Mouse (Mus musculus): ENCODE measurements around the gene Pih1d1. TPM values are rescaled to one million over a fixed set of nuclear protein-coding genes. Genes with fewer than 3 reads are reported as not detected.

Gene Pih1d1
- polyA plus RNA-seq, 1 experiment from 2014 or later = 86.2 TPM

DNA sequence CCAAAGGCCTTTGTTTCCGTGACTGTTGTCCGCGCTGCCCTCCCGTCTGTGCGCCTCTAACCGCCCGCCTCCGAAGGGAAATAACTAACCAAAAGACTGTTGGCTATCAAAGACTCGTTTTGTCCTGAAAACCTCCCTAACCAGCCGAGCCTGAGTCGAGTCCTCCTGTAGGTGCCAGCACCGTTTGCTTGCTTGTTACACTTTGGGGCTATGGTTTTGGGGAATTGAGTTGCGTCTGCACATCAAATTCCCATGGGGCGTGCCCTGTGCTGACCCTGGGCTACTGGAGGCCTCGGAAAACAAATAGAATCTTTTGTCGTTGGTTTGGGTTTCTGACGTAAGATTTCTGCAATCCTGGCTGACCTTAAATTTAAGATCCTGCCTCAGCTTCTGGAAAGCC is 24.8 kb upstream of the Pih1d1 start:
- Histone ChIP-seq H3K4me1 (replicated peaks; ENCODE audit: control insufficient read depth, insufficient read depth, low read length) (peaks cover 36% of the 10 kb centered on the region), H3K9ac (ENCODE audit: low read depth, low read length) (peak overlapping the region; percentile 85), H3K4me2 (peak overlapping the region; percentile 67), H3K4me3 (ENCODE audit: low read depth, low read length) (peak overlapping the region; percentile 99), H3K27ac (ENCODE audit: low read depth, low read length) (peak overlapping the region; percentile 100), H3K27me3 (replicated peaks; ENCODE audit: control insufficient read depth, insufficient read depth, low read length) (no peaks in the 10 kb centered on the region), H3K36me3 (ENCODE audit: control insufficient read depth, insufficient read depth, low read length) (peaks cover 25% of the 10 kb centered on the region), H3K9me3 (ENCODE audit: control insufficient read depth, low read length) (no peaks in the 10 kb centered on the region)
- DNase-seq (ENCODE audit: low spot score) (no peak), ATAC-seq (replicated peaks; ENCODE audit: low FRiP score) (no peak)
- WGBS = under 1% methylated on average over 17 of the region's 17 CpGs

DNA sequence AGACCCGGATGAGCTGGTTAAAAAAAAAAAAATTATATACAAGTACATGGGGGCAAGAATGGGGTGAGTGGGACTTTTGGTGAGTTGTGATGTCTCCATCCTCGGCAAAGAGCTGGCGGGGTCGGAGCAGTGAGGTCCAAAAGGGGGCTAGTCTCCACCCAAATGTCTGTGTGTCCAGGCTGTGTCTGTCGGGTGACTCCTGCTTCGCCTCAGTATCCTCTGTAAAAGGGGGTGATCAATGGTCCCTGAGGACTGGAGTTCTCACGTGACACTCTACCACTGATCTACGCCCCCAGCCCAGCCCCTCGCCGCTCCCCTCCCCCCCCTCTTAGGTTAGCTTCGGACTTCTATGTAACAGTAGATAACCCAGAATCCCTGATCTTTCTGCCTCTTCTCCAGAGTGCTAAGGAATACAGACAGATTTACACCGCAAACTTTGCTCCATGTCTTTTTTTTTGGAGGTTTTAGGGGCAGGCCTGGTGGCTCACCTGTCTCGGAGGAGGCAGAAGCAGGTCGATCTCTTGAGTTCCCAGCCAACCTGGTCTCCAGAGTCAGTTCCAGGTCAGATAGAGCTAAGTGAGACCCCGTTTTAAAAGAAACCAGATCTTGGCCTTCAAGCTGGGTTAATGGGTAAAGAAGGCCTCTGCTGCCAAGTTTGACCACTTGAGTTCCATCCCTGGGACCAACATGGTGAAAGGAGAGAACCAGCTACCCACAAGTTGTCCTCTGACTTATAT is 24.2 kb upstream of the Pih1d1 start:
- peak overlapping the region; percentile 67 for H3K4me2 ChIP-seq
- H3K27me3 ChIP-seq (replicated peaks; ENCODE audit: control insufficient read depth, insufficient read depth, low read length) = no peaks in the 10 kb centered on the region
- ATAC-seq (replicated peaks; ENCODE audit: low FRiP score) (no peak), DNase-seq (ENCODE audit: low spot score) (no peak)
- H3K4me3 ChIP-seq (ENCODE audit: low read depth, low read length) = peak overlapping the region; percentile 99
- H3K4me1 ChIP-seq (replicated peaks; ENCODE audit: control insufficient read depth, insufficient read depth, low read length) = peaks cover 38% of the 10 kb centered on the region
- no peaks in the 10 kb centered on the region for H3K9me3 ChIP-seq (ENCODE audit: control insufficient read depth, low read length)
- peak overlapping the region; percentile 85 for H3K9ac ChIP-seq (ENCODE audit: low read depth, low read length)
- peak overlapping the region; percentile 100 for H3K27ac ChIP-seq (ENCODE audit: low read depth, low read length)
- peaks cover 25% of the 10 kb centered on the region for H3K36me3 ChIP-seq (ENCODE audit: control insufficient read depth, insufficient read depth, low read length)
- WGBS = 38% methylated on average over 15 of the region's 15 CpGs

DNA sequence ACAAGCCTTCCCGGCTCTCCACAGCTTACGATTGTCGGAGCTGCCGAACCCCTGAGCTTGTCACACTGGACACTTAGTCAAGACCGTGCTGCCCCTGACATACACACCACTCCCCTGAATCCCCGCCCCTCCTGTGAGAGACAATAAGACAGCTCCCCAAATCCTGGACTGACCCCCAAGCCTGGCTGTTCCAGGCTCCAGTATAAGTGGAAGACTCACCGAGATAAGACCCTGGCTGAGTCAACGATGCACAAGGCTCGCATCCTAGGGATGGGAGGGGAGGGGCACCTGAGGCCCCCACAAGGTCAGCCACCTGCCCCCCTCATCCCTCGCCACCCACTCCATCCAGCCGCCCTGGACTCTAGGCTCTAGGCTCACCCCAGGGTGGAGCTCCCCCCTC is 22.3 kb upstream of the Pih1d1 start:
- H3K4me1 ChIP-seq (replicated peaks; ENCODE audit: control insufficient read depth, insufficient read depth, low read length) = peaks cover 35% of the 10 kb centered on the region
- no peak for ATAC-seq (replicated peaks; ENCODE audit: low FRiP score)
- 74% methylated on average over 11 of the region's 11 CpGs for WGBS

DNA sequence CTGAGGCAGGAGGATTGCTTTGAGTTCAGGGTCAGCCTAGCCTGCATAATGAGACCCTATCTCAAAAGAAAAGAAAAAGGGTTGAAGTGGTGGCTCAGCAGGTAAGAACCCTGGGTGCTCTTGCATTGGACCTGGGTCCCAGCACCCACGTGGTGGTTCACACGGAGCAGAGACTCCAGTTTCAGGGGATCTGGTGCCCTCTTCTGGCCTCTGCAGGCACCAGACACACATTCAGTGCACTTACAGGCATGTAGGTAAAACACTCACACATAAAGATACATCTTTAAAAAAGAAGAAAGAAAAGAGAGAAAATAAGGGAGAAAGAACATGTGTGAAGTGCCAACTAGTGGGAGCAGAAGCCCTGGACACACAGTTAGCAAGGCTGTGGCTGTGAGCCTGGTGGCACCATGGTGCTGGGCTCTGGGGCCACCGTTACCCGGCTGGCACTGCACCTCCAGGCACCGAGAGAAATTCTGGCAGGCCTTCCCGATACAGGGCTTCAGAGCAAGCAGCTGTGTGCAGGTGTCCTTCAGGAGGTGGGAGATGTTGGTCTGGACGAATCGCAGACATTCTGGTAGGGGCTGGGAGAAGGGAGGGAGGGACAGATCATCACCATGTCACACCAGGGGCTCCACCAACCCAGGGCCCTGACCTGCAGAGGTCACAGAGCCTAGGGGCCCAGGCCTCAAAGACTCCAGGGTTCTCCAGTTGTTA is 20.5 kb upstream of the Pih1d1 start:
- no peak for ATAC-seq (replicated peaks; ENCODE audit: low FRiP score)
- H3K9me3 ChIP-seq (ENCODE audit: control insufficient read depth, low read length) = no peaks in the 10 kb centered on the region
- H3K4me1 ChIP-seq (replicated peaks; ENCODE audit: control insufficient read depth, insufficient read depth, low read length) = peaks cover 41% of the 10 kb centered on the region
- no peaks in the 10 kb centered on the region for H3K27me3 ChIP-seq (replicated peaks; ENCODE audit: control insufficient read depth, insufficient read depth, low read length)
- no peak overlapping the region for H3K4me2 ChIP-seq
- H3K36me3 ChIP-seq (ENCODE audit: control insufficient read depth, insufficient read depth, low read length) = no peaks in the 10 kb centered on the region
- no peak for DNase-seq (ENCODE audit: low spot score)
- no peak overlapping the region for H3K4me3 ChIP-seq (ENCODE audit: low read depth, low read length)
- no peak overlapping the region for H3K27ac ChIP-seq (ENCODE audit: low read depth, low read length)
- peak overlapping the region; percentile 15; the same call in 1 of the 2 replicates for H3K9ac ChIP-seq (ENCODE audit: low read depth, low read length)
- 77% methylated on average over 8 of the region's 8 CpGs for WGBS

More for the DNA sequence above, 22.3 kb upstream of the Pih1d1 start:
- H3K9ac ChIP-seq (ENCODE audit: low read depth, low read length) = peak overlapping the region; percentile 22; the same call in 1 of the 2 replicates
- H3K4me2 ChIP-seq = no peak overlapping the region; the same call in 1 of the 2 replicates
- H3K27me3 ChIP-seq (replicated peaks; ENCODE audit: control insufficient read depth, insufficient read depth, low read length) = no peaks in the 10 kb centered on the region
- H3K4me3 ChIP-seq (ENCODE audit: low read depth, low read length) = no peak overlapping the region
- H3K36me3 ChIP-seq (ENCODE audit: control insufficient read depth, insufficient read depth, low read length) = peaks cover 8% of the 10 kb centered on the region
- H3K9me3 ChIP-seq (ENCODE audit: control insufficient read depth, low read length) = no peaks in the 10 kb centered on the region
- DNase-seq (ENCODE audit: low spot score) = no peak
- no peak overlapping the region for H3K27ac ChIP-seq (ENCODE audit: low read depth, low read length)

DNA sequence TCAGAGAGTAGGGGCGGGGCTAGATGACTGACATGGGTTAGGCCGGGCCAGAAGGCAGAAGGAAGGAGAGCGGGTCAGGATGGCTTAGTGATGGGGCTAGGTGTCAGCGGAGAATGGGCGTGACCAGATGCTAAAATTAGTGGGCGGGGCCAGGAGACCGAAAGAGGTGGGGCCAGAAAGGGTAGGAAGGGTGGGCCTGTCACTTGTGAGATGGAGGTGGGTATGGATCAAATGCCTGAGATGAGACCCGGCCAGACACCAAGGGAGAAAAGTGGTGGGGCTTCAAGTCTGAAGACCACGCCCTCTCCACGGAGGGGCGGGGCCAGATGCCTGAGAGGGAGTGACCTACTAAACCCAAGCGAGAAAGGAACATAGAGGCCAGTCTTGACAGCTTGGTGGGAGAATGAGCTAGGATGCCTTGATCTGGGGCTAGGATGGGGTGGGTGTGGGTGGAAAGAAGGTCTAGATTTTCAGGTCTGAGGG is 19.5 kb upstream of the Pih1d1 start:
- H3K4me2 ChIP-seq = peak overlapping the region; percentile 86
- WGBS = 5% methylated on average over 12 of the region's 12 CpGs
- H3K36me3 ChIP-seq (ENCODE audit: control insufficient read depth, insufficient read depth, low read length) = no peaks in the 10 kb centered on the region
- H3K9ac ChIP-seq (ENCODE audit: low read depth, low read length) = peak overlapping the region; percentile 74
- no peaks in the 10 kb centered on the region for H3K27me3 ChIP-seq (replicated peaks; ENCODE audit: control insufficient read depth, insufficient read depth, low read length)
- no peaks in the 10 kb centered on the region for H3K9me3 ChIP-seq (ENCODE audit: control insufficient read depth, low read length)
- H3K4me1 ChIP-seq (replicated peaks; ENCODE audit: control insufficient read depth, insufficient read depth, low read length) = peaks cover 44% of the 10 kb centered on the region
- peak overlapping the region; percentile 89 for H3K27ac ChIP-seq (ENCODE audit: low read depth, low read length)
- H3K4me3 ChIP-seq (ENCODE audit: low read depth, low read length) = peak overlapping the region; percentile 69
- DNase-seq (ENCODE audit: low spot score) (no peak), ATAC-seq (replicated peaks; ENCODE audit: low FRiP score) (peak; percentile 53)

DNA sequence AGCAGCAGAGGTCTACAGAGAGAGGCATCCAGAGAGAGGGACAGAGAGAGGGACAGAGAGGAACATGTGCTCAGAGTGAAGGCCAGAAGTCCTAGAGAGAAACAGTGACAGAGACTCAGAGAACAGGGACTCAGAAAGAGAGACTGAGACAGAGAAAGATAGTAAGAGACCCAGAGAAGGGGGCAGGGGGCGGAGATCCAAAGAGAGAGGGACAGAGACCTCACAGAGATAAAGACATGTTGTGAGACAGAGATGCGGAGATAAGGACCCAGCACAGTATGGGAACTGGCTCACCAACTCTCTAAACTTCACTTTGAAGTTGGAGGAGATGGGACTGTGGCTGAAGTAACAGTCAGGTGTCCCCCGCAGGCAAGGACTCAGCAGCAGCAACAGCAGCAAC is 18.7 kb upstream of the Pih1d1 start:
- no peak; the same call in 1 of the 2 replicates for ATAC-seq (replicated peaks; ENCODE audit: low FRiP score)
- H3K4me1 ChIP-seq (replicated peaks; ENCODE audit: control insufficient read depth, insufficient read depth, low read length) = peaks cover 36% of the 10 kb centered on the region
- peak overlapping the region; percentile 74 for H3K9ac ChIP-seq (ENCODE audit: low read depth, low read length)

DNA sequence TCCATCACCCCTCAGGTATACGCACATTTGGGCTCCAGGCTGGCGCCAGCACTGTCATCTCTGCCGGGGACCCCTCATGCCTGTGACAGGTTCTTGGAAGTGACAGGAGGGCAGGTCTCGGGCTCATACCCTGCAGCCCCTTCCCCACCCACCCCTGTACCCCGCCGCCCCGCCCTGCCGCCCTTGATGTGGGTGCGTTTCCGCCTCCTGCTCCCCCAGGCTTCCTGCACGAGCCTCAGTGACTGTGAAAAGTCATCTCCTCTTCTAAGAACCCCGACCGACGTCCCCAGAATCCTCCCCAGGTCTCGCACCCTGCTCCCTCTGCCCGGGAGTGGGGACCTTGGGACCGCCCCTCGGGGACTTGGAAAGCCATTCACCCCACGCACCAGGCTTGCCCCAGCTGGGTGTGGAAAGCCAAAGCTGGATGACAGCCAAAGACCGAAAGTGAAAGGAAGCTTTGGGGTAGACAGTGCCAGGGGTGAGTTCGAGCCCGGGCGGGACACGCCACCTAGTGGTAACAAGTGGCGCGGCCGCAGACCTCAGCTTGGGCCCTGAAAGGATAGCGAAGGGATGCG is 18.0 kb upstream of the Pih1d1 start, which contains the start of the genes Gm45713 and Flt3l:
TSS of gene Gm45713 (minus strand) at position 239 of the 575 bp plus-strand sequence.
TSS of gene Flt3l (minus strand) at position 440 of the 575 bp plus-strand sequence.
- H3K9ac ChIP-seq (ENCODE audit: low read depth, low read length) = peak within 1 kb of the TSS; percentile 74
- WGBS = 1% methylated on average over 29 of the region's 29 CpGs

More for the DNA sequence above, 18.7 kb upstream of the Pih1d1 start:
- H3K4me2 ChIP-seq = peak overlapping the region; percentile 86
- H3K36me3 ChIP-seq (ENCODE audit: control insufficient read depth, insufficient read depth, low read length) = no peaks in the 10 kb centered on the region
- H3K4me3 ChIP-seq (ENCODE audit: low read depth, low read length) = peak overlapping the region; percentile 69
- H3K27ac ChIP-seq (ENCODE audit: low read depth, low read length) = peak overlapping the region; percentile 89
- 36% methylated on average over 3 of the region's 3 CpGs for WGBS
- no peaks in the 10 kb centered on the region for H3K9me3 ChIP-seq (ENCODE audit: control insufficient read depth, low read length)
- H3K27me3 ChIP-seq (replicated peaks; ENCODE audit: control insufficient read depth, insufficient read depth, low read length) = no peaks in the 10 kb centered on the region
- DNase-seq (ENCODE audit: low spot score) = no peak

DNA sequence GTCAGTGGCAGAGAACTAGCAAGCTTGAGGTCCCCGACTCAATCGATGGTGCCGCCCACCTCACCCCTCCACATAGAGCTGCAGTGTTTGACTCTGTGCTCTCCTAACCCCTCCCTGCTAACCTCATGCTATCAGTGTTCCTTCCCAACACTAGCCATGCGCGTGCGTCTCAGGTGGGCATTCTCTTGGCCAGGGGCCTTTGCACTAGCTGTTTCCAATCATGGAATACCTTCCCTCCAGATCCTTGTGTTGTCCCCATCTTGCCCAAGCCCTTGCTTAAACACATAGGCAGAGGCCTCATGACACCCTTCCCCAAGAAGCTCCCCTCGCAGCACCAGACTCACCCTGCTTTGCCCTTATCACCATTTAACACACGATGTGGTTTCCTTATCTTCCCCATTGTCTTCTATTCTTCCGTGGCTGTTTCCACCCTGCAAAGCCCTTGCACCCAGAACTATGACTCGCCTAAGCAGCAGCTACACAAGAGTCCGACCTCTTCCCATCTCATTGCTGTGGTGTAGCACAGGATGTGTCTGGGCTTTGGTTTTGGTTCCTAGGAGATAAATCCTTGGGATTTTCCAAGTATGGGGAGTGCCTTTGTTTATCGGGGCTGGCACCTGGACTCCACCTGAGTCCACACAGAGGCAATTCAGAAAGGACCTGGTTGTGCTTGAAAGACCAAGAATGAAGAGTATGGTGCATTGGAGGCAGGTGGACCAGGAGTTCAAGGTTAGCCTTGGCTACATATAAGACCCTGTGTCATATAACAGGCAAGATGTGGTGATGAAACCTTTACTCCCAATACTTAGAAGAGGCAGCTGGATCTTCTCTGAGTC is 16.7 kb upstream of the Pih1d1 start:
- peak overlapping the region; percentile 69 for H3K4me3 ChIP-seq (ENCODE audit: low read depth, low read length)
- H3K9me3 ChIP-seq (ENCODE audit: control insufficient read depth, low read length) = no peaks in the 10 kb centered on the region
- peak overlapping the region; percentile 89 for H3K27ac ChIP-seq (ENCODE audit: low read depth, low read length)
- peaks cover 4% of the 10 kb centered on the region; the same call in 1 of the 2 replicates for H3K36me3 ChIP-seq (ENCODE audit: control insufficient read depth, insufficient read depth, low read length)
- H3K4me1 ChIP-seq (replicated peaks; ENCODE audit: control insufficient read depth, insufficient read depth, low read length) = peaks cover 40% of the 10 kb centered on the region
- H3K4me2 ChIP-seq = peak overlapping the region; percentile 86
- DNase-seq (ENCODE audit: low spot score) (peak; percentile 69), ATAC-seq (replicated peaks; ENCODE audit: low FRiP score) (peak; percentile 79)
- H3K9ac ChIP-seq (ENCODE audit: low read depth, low read length) = peak overlapping the region; percentile 17
- H3K27me3 ChIP-seq (replicated peaks; ENCODE audit: control insufficient read depth, insufficient read depth, low read length) = no peaks in the 10 kb centered on the region
- WGBS = 33% methylated on average over 12 of the region's 12 CpGs

More for the DNA sequence above, 18.0 kb upstream of the Pih1d1 start, which contains the start of the genes Gm45713 and Flt3l:
- H3K27me3 ChIP-seq (replicated peaks; ENCODE audit: control insufficient read depth, insufficient read depth, low read length) = no peaks in the 10 kb centered on the region
- H3K27ac ChIP-seq (ENCODE audit: low read depth, low read length) = peak within 1 kb of the TSS; percentile 89
- DNase-seq (ENCODE audit: low spot score) (peak; percentile 88), ATAC-seq (replicated peaks; ENCODE audit: low FRiP score) (peak; percentile 72)
- no peaks in the 10 kb centered on the region for H3K36me3 ChIP-seq (ENCODE audit: control insufficient read depth, insufficient read depth, low read length)
- peak within 1 kb of the TSS; percentile 86 for H3K4me2 ChIP-seq
- H3K4me1 ChIP-seq (replicated peaks; ENCODE audit: control insufficient read depth, insufficient read depth, low read length) = peaks cover 36% of the 10 kb centered on the region
- no peaks in the 10 kb centered on the region for H3K9me3 ChIP-seq (ENCODE audit: control insufficient read depth, low read length)
- peak within 1 kb of the TSS; percentile 69 for H3K4me3 ChIP-seq (ENCODE audit: low read depth, low read length)

Data from liver, embryonic 11.5 days (tissue).